Mouse (Mus musculus) adrenal gland, postnatal 10 days (tissue): ENCODE measurements at regions not wholly inside any gene's neighbourhood (a gene's known extent, or its start where the extent isn't known, plus 50 kb on each side); places are given as distances from the start of the nearest gene placed in this dataset.

Experiments
- DNase-seq: peaks from one replicate; pipeline ENCODE4 v3.0.0; 2021; ENCODE audit warnings: mixed read lengths

DNA sequence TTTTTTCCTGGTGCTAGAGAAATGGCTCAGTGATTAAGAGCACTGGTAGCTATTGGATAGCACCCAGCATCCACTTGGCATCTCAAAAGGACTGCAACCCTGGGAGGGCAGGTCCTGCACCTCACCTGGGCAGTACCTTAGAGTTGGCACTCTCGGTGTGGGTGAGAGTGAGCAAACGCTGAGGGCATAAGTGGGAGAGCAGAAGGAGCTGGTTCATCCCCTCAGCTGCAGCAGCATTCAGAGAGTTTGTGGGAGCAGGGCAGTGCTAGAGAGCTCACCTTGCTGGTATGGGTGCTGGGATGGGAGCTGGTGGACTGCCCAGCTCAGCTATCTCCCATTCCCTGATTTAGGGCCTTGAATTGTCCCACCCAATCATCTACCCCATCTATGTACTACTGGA is 227.1 kb upstream of the Zic4 start:
- DNase-seq = no peak

DNA sequence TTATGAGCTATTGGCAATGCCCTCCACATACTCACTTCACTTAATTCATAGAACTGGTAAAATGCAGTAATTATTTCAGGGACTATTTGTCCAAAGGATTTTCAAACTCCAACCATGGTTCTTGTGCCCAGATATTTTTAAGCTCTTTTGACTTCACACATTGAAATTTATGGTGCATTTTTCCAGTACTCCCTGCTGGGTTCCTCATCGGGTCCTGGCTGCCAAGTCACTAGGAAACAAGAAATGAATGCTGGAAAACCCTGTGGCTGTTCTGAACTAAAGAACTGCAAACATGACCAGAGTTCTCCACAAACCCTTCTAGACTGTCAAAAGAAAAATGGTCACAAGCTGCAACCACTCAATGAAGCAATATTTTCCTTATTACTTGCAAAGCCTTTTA is 221.6 kb upstream of the Zic4 start:
- DNase-seq = no peak

DNA sequence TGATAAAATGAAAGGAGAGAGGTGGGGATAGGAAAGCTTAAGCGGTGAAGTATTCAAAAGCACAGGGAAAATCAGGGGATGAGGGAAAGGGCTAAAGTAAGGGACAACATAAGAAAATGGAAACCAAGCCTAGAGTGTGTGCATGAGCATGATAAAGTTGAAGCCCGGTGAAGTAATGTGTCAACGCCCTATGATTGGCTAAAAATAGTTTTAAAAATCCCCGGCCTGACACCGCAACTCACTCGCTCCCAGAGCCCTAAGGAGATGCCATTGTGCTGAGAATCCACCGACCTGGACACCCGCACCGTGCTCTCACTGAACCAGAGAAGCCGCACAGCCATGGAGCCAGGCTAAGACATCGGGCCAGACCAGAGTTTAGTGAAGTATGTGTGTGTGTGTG is 210.3 kb upstream of the Zic4 start:
- no peak for DNase-seq

- no peak for DNase-seq
Observed at GRCm38 (mm10) chr9:91159311-91159710, 202.9 kb upstream of the Zic4 start.

DNA sequence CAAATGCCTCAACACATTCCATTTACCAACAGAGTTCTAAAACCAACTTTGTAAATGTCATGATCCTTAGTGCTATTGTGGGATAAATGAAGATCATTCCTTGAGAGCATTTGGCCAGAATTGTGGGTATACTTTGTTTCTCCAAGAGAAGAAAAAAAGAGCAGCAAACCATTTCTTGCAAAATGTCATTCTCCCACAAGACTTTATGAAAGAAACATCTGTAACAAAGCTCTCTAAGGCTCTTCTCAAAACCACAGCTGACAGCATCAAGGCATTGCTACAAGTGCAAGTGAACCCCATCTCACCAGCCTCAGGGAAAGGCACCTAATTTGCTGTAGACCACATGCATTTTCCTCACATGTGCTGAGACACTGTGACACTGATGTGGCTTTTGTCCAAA is 194.3 kb upstream of the Zic4 start:
- no peak for DNase-seq

DNA sequence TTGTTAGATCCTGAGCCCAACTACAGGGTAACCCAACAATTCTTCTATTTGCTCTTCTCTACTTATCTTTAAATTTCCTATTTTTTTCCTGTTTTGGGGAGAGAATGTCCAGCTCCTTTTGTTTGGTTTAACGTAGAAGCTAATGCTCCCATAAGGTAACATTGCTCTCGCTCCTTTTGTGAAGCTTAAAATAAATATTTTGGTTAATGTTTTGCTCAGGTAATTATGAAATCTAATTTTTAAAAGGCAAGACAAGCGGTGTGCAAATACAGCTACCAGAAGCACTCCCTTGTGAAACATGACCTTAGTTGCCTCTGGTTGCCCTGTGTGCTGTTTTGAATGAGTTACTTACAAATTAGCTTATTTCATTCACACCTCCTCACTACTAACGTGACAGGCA is 169.0 kb upstream of the Zic4 start:
- DNase-seq = no peak

GRCm38 (mm10) chr9:91193954-91194353 is 168.3 kb upstream of the Zic4 start:
- DNase-seq = no peak

DNA sequence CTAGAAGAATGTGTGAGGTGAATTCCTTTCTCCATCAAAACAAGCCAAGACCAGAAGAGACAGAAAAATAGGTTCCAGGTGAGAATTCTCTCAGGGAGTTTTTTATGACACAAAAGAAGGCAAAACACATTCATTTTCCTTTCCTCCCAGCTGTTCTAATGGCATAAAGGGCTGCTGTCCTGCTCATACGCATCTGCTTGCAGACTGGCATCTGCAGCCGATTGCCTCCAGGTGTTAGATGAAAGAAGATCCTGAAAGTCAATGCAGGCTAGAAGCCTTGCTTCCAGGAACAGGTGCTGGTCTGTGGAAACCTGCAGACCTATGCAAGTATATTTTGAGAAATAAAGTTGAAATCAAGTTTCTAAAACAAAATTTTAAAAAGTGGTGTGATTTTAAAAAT is 154.9 kb upstream of the Zic4 start:
- DNase-seq = no peak

GRCm38 (mm10) chr9:91227673-91228440 is 134.4 kb upstream of the Zic4 start:
- no peak for DNase-seq

DNA sequence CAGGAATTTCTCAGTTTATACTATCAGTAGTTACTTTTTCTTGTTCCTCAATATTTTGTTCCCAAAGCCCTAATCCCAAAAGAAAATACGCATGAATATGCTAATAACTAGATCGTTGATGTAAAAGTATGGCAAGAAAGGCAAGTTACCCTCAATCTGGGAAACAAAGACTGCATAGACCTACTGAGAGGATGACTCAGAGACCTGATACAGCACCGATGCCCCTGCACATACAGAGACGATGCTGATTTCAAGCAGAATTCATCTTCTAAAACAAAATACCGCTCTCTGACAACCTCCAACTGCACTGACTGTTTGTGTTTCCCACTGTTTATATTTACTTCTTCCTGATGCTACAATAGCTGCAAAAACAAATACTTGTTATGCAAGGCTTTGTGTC is 133.7 kb upstream of the Zic4 start:
- DNase-seq = no peak

DNA sequence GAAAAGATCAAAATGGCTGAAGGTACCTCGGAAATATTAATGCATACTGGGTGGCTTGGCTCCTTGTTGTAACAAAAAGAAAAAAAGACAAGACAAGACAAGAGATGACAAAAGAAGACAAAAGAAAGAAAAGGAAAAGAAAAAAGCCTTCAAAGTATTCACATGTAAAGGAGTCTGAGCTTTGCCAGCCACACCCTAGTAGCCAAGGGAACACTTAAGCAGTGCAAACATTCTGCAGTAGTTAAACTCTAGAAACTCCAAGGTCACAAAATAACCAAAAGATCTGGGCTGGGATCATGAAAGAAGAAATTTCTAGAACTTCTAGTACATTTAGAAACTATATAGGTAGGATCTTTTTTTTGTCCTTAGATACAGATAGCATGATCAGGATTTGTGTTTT is 108.3 kb upstream of the Zic4 start:
- DNase-seq = no peak

GRCm38 (mm10) chr9:91291340-91291739 is 70.9 kb upstream of the Zic4 start:
- no peak for DNase-seq
